Mouse (Mus musculus): ENCODE measurements around the gene Gm20605.

- no peak for TF ChIP-seq POLR2A (IDR thresholded peaks at IDR 0.05; ENCODE audit: extremely low read depth, insufficient read depth, low read length)
- no peak for TF ChIP-seq CTCF (IDR thresholded peaks at IDR 0.05; ENCODE audit: extremely low read depth, insufficient read depth, low read length)
Observed at GRCm38 (mm10) chr5:137682526-137682925, 53.6 kb downstream of the Gm20605 start.
